Mouse (Mus musculus): ENCODE measurements around the gene Btd.
"Not testable (repeated sequence)": the region's sequence is repeated elsewhere in the genome, so short reads cannot be mapped to it uniquely, and the experiment has no call there.

Gene Btd

DNA sequence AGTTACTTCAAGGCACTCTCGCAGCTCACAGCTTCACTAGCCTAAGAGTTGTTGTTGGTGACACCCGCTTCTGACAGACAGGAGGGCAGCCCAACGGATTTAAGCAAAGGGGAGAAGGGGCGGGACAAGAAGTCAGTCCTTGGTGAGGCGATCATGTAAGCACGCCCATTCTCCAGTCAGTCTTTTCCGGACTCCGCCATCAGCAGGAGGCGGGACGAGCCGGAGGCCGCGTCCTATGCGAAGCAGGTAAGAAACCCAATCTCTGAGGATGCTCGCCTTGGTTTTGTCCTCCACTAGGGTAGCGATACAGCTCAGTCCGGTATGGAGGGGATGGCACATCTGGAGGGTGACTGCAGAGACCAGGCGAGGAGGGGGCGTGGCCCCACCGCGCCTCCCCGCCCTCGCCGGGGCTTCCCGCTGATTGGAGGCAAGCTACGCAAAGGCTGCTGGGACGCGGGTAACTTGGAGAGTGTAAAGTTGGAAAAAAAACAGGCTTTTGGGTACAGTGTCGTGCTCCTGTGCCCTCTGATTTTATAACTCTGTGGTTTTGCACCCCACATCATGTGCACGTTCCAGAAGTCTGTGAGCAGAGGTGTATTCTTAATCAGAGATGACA, at the start of gene Btd, which contains the start of gene Hacl1:
TSS of gene Btd (plus strand) at position 139 of the 616 bp plus-strand sequence.
TSS of gene Hacl1 (minus strand) at position 397 of the 616 bp plus-strand sequence.
- DNase-seq (ENCODE audit: low spot score in 2 of 2): peak; percentile 87 to 88

DNA sequence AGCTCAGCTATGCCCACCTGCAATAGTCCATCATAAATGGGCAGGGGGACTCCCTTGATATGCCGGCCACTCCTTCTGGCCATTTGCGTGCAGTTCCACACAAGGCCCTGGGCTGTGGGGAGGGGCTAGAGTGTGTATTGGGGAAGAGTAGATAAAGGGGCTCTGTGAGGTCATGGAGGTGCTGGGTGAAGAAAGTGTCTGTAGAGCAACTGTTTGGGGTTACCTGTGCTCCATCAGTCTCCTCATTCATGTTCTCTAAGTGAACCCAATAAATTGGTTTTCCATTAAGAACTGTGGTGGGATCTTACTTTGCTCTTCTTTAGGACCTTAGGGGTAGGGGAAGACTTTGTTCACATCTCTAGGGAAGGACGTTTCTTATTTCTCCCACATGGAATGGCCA, 49.6 kb upstream of the Btd start, which contains the start of gene Colq:
TSS of gene Colq (minus strand) at position 101 of the 400 bp plus-strand sequence.
- DNase-seq (ENCODE audit: low spot score in 2 of 2): no peak

DNA sequence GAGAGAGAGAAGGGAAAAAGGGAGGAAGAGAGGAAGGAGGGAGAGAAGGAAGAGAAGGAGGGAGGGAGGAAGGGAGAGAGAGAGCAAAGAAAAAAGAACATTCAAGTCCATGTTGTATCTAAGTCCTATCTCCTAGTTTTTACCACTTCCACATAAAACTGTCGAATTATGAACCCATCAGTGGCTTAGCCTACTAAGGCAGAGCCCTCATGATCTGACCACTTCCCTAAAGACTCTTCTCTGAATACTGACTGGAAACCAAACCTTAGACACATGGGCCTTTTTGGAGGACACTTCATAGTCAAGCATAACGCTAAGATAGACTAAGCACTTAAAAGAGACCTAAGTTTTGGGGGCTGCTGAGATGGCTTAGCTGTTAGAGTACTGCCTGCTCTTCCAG, 47.8 kb upstream of the Btd start:
- no peak for DNase-seq (ENCODE audit: low spot score in 2 of 2)

DNA sequence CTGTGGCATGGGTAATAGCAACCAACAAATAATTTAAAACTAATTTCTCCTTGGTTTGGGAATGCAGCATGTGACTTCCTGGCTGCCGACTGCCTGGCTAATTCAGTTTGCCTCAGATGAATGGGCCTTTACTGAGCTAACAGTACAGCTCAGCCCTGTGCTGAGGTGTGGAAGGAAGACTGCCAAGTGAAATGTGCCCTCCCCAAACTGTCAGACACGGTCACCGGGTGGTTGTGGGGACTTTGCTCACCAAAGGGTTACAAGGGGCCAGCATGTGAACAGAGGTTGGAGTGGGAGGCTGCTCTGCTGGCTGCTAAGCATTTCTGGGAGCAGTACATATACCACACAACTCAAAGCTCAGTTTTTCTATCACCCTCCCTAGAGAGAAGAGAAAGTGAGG, 46.1 kb upstream of the Btd start:
- no peak for DNase-seq (ENCODE audit: low spot score in 2 of 2)

DNA sequence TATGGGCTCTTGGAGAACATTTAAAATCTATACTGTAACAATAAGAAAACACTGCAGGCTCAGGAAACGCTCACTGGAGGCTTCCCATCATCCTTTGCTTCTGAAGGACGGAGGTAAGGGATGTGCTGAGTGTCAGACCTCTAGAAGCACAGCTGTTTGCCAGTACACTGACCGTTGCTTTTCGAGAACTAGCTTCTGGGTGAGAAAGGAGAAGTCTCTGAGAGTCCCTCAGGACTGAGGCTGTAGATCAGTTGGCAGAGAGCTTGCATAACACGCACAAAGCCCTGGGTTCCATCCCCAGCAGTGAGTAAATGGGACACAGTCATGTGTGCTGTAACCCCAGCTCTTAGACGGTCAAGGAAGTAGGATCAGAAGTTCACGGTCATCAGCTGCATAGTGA, 44.4 kb upstream of the Btd start:
- DNase-seq (ENCODE audit: low spot score in 2 of 2): no peak

DNA sequence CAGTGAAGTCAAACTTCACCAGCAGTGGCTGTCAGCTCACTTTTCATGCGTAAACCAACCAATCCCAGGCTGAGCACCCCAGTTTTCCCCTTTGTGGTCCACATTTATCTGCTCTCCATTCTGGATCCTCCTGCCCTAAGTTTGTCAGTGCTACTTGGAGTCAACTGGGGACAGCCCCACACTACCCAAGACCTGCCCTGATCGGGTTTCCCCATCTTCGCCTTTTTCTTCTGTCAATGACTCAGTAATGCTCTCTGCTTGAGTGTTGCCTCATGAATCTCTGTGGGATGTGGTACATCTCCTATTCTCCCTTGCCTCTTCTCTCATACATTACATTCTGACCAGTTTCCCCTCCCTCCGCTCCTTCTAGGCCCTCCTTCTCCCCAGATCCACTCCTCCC, 43.4 kb upstream of the Btd start:
- no peak for DNase-seq (ENCODE audit: low spot score in 2 of 2)

DNA sequence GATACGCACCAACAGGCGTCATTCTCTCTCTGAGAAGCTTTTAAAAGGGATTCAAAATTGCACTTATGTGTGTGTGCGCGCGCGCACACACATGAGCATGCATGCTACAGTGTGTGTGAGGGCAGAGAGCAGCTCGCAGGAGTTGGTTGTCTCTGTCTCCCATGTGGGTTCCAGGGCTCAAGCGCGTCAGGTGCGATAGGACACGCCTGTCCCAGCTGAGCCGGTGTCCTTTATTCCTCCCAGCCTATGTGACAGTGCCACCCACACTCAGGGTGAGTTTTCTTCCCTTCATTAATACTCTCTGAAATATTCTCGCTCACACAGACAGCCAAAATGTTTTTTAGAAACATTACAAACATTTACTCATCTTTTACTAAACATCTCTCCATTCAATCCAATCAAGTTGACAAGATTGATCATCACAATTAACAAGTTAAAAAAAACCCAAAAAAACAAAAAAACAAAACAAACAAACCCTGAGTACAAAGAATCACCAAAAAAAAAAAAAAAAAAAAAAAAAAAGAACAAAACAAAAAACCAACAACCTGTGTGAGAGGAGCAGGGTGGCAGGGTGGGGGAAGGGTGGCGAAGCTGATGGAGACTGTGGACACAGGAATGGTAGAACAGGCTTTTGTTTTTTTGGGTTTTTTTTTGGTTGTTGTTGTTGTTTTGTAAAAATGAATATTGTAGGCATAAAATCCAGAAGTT, 38.8 kb upstream of the Btd start:
- DNase-seq (ENCODE audit: low spot score in 2 of 2): no peak

DNA sequence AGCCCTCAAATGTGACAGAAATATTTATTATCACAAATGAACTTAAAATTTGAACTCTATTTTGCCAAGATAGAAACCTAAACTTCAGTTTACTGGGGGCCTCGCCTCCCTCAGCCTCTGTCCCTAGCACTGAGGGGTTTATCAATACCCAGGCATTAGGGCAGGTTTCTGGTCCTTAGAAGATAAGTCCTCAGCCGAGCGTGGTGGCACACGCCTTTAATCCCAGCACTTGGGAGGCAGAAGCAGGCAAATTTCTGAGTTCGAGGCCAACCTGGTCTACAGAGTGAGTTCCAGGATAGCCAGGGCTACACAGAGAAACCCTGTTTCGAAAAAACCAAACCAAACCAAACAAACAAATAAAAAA, 38.2 kb upstream of the Btd start:
- not testable (repeated sequence) for DNase-seq (ENCODE audit: low spot score in 2 of 2)

DNA sequence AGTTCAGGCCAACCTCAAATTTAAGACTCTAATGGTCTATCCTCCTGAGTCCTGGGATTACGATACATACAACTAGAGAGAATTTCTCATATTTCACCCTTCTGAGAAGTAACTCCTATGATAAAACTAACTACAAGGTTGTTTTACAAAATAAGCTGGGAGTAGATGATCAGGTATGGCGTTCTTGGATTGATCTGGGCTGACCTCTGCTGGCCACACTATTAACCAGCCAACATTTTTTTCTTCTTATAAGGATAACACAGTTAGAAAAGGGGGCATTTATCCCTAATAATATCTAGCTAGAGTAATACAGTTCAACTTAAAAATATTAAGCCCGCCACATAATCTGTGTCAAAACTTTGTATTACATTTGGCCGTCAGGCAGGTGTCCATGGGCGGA, 35.9 kb upstream of the Btd start:
- DNase-seq (ENCODE audit: low spot score in 2 of 2): peak; percentile 30 to 44

DNA sequence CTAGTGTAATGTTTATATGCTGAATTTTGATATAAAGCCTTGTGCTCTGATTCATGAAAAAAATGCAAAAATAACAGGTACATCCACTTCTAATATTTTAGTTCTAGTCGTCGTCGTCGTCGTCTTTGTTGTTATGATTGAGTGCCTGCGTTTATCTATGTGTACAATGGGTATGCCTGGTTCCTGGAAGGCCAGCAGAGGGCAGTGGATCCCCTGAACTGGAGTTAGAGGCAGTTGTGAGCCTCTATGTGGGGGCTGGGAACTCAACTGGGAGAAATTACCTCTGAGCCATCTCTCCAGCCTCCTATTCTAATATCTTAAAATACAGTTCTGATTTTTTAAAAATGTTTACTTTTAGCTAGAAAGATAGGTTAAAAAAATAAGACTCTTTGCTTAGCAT, 35.3 kb upstream of the Btd start:
- DNase-seq (ENCODE audit: low spot score in 2 of 2): no peak

DNA sequence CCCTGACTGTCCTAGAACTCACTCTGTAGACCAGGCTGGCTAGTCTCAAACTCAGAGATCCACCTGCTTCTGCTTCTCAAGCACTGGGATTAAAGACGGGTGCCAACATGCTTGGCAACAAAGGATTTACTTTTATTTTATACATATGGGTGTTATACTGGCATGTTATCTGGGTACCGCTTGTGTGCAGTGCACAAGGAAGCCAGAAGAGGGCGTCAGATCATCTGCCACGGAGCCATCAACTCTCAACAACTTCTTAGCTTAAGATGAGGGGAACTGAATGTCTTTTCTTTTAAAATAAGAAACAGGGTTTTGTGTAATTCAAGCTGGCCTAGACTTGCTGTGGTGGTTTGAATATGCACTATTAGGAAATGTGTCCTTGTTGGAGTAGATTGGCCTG, 28.8 kb upstream of the Btd start:
- no peak for DNase-seq (ENCODE audit: low spot score in 2 of 2)

DNA sequence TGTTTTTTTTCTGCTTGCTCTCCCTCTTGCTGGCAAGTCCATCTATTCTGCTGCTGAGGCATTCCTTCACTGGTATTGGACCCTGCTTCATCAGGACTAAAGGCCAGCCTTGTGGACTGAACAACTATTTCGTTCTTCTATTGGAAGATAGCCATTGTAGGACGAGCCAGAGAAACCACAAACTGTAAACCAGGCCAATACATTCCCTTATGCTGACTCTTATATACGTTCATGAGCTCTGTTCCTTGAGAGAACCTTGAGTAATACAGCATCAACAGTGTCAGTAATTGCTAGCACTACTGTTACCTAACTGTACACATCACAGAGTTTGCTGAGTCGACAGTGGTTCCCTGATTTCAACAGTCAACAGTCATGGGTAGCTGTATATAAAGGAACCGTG, 27.2 kb upstream of the Btd start:
- DNase-seq (ENCODE audit: low spot score in 2 of 2): no peak

DNA sequence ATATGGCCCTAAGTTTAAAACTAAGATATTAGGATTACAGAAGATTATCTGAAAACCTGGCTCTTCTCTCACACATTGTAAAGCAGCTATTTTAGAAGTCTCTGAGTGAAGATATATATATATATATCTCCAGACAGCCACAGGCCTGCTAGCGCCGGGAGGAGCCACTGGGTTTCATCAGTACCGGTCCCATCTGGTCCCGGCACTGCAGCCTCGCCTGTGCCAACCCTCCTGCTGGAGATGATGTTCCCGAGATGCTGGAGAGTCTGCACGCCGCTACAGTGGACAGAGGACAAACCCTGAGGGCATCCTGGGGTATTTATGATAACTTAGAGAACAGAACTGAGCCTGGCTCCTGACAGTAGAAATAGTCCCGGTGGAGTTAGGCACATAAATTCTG, 23.6 kb upstream of the Btd start:
- peak; percentile 15 for DNase-seq (ENCODE audit: low spot score in 2 of 2)

DNA sequence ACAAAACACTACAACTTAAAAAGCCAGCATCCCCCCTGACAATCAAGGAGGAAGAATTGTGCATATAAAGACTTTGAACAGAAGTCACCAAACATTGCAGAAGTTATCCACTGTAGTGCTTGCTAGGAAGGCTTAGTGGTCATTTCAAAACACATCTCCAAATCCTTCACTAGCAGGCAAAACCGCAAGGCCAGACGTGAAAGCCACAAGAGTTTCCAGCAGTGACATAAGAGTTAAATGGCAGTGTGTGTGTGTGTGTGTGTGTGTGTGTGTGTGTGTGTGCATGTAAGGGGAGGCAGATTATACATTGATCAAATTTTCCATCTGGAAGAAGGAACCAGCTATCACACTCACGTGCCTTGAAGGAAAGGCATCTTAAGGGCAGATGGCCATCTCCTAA, 22.8 kb upstream of the Btd start:
- DNase-seq (ENCODE audit: low spot score in 2 of 2): no peak

DNA sequence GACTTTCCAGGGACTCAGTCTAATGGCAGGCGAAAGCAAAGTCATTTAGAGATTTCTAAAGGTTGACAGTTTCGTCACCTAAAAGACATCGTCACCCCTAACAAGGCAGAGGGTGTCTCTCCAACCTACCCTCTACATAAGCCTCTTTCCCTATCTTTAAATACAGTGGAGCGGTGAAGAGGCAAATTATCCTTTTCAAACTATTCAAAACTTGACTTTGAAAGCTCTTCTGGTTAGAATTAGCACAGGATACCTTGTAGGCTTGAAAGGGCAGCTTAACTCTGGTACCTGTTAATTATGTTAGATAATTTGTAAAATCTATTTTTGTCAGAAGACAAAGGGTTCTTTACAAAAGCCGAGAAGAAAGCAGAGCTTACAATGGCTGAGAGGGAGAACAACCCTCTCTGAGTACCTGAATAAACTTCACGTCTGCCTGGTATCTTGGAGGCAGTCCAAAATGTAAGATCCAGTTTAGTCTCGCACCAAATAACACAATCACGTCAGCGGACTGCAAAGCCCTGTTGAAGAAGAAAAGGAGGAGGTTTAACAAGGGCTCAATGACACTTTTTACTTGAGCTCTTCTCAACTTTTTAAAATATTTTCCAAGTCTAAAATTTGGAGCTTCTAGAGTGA, 20.1 kb upstream of the Btd start:
- DNase-seq (ENCODE audit: low spot score in 2 of 2): no peak

DNA sequence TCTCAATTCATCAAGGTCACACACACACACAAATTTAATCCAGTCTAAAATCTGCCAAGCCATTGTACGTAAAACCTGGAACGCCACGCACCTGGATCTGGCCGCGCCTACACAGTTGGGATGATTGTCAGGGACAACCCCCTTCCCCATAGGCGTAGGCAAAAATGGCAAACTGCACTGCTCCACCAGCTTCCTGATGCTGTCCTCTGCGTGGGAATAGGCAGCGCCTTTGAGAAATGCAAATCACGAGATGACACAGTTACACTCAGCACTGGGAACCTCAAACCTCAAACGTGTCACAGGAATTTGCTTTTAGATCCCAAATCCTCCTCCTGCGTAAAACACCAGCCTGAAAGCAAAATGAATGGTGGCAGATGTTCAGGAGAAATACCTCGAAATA, 18.1 kb upstream of the Btd start:
- DNase-seq (ENCODE audit: low spot score in 2 of 2): peak; percentile 58

DNA sequence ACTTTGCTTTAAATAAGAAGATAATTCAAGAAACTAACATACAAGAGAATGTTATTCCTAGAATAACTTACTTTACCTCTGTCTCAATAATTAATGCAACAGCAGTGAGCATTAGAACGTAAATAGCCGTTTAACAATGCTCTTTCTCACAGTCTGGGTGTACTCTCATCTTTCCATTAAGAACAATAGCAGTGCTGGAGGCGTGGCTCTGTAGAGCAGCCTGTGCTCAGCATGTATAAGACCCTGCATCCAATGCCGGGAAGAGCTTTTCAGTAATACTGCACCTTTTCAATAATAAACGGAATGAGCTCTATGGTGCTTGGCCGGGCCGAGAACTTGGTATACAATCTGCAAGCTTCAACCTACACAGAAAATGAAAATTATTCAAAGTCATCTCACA, 10.2 kb upstream of the Btd start:
- DNase-seq (ENCODE audit: low spot score in 2 of 2): no peak

DNA sequence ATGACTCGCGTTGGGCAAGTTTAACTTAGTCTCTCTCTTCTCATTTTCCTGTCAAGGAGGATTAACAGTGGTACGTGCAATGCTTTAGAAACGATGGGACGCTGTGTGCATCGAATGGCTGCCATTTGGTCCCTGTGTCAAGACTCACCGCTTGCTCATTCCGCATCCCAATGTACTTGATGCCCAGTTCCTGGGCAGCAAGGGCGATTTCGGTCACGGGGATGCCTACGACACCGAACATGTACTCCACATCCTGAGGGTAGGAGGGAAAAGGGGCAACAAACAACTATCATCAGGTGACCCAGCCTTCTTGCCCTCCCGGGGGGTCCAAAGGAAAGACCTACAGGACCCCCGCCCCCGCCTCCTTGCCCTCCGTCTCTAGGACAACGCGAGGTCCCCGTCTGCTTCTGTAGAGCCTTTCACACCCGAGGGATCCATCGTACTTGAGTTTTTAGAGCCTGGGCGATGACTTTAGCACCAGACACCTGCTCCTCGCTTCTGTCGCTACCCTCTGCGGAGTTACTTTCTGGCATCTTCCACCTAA, 410 bp upstream of the Btd start, which contains the start of gene Gm49387:
TSS of gene Gm49387 (minus strand) at position 533 of the 544 bp plus-strand sequence.
- DNase-seq (ENCODE audit: low spot score in 2 of 2): no peak

DNA sequence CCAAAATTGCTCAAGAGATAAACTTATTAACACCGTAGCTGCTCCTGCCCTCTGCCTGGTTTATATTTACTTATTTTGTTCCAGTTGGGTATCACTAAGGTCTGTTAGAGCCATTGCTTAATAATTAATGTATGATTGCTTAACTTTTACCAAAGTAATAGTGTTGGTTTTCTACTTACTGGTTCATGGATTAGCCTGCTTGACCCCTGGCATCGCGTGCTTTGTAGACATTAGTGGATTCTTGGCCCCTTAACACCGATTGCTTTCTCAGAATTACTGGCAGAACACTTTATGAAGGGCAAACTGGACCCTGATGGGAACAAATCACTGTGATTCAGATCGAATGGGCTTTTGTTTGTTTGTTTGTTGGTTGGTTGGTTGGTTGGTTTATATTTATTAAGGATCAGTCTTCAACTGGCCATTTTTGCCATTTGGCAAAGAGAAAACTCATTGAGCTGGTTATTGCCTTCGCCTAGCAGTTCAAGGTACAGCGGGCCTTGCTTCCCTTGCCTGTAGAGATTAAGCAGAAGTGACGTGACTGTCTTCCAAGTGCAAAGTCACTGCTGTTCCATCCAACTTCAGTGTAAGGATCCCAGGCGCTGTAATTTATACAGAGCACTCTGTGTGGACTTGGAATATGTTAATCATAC, 803 bp downstream of the Btd start:
- DNase-seq (ENCODE audit: low spot score in 2 of 2): no peak

DNA sequence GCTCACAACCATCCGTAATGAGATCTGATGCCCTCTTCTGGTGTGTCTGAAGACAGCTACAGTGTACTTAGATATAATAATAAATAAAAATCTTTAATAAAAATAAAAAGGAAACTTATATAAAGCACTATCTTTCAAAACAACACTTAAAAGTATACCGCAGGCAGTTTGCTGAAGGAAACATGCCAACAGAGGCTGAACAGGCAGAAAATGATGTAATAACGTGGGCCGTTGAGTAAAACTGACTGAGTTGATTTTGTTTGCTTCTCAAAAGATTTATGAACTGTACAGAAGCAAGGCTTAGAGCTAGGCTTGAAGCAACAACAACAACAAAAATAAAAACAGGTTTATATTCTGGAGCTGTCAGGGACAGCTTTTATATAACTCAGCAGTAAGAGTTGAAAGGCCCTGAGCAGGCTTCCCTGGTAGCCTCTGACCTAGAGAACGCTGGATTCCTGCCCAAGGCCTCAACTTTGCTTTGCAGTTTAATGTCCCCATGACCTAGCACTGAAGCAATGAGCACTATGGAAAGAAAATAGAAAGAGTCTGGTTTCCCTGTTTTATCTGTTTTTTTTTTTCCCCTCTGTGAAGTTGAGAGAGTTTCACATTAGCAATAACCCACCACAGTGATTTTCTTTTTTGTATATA, 3.5 kb downstream of the Btd start:
- no peak for DNase-seq (ENCODE audit: low spot score in 2 of 2)

DNA sequence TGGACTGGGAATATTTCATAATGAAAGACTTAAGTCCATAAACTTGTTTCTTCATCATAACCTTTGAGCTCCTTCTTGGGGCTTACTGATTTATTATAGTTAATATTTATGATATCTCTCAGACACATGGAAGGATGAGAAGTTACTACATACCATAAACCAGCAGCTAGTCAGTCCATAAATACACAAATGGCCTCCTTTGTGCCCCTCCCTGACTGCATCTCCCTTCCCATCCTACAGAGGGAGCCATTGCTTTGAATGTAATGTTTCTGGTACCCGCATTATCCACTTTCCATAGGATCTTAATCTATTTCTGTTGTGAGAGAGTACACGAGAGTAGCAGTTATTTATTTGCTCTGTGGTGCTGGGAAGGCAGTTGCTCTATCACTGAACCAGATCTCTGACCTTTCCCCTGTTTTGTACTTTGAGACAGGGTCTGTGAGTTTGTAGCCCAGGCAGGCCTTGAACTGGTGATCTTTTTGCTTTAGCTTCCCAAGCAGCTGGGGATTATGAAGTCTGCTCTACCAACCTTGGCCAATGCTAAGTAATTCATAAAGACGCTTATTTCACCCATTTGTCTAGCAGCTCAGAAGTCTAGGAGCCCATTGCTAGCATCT, 4.2 kb downstream of the Btd start:
- no peak for DNase-seq (ENCODE audit: low spot score in 2 of 2)

Data from right cerebral cortex, adult 2 months (tissue).